Mouse (Mus musculus): ENCODE data around the gene Gorasp2. TPM values are rescaled to one million over a fixed set of nuclear protein-coding genes. Genes with fewer than 3 reads are reported as not detected.

The Gorasp2 gene
- polyA plus RNA-seq, 1 experiment = not detected

- H3K4me1 ChIP-seq (ENCODE audit: control insufficient read depth, insufficient read depth, low read length) = peaks cover 3% of the 10 kb centered on the region; the same call in 1 of the 2 replicates
- H3K4me3 ChIP-seq (ENCODE audit: insufficient read depth, low read depth, low read length) = no peak overlapping the region; the same call in 1 of the 2 replicates
- TF ChIP-seq CTCF (IDR thresholded peaks at IDR 0.05; ENCODE audit: insufficient read depth, low read depth, low read length) (no peak), POLR2A (IDR thresholded peaks at IDR 0.05; ENCODE audit: insufficient read depth, low read depth, low read length) (no peak)
- H3K27ac ChIP-seq (ENCODE audit: insufficient read depth, low read depth, low read length) = no peak overlapping the region
- 13% methylated on average over 10 of the region's 10 CpGs for WGBS
Observed at GRCm38 (mm10) chr2:70629339-70629761, 32.0 kb upstream of the Gorasp2 start.

DNA sequence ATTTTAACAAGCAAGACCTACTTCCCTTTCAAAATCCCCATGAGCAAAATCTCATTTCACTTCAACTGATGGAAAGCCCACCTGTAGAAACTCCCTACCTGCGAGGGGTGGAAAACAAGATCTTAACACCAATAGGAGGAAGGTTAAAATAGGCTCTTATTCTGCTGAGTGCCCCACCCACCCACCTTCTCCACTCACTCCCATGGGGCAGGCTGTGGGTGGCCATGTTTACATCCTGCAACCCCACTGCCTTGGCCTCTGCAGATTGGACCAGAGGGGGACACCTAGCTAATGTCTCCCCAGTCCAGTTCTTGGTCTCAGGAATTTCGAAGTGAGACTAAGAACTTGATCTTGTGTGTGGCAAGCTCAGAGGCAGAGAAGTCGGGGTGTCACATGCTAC, 31.5 kb upstream of the Gorasp2 start:
- WGBS = 82% methylated on average over 3 of the region's 3 CpGs
- TF ChIP-seq CTCF (IDR thresholded peaks at IDR 0.05; ENCODE audit: insufficient read depth, low read depth, low read length) (no peak), POLR2A (IDR thresholded peaks at IDR 0.05; ENCODE audit: insufficient read depth, low read depth, low read length) (no peak)
- Histone ChIP-seq H3K27ac (ENCODE audit: insufficient read depth, low read depth, low read length) (no peak overlapping the region), H3K4me1 (ENCODE audit: control insufficient read depth, insufficient read depth, low read length) (peaks cover 3% of the 10 kb centered on the region; the same call in 1 of the 2 replicates), H3K4me3 (ENCODE audit: insufficient read depth, low read depth, low read length) (no peak overlapping the region)

DNA sequence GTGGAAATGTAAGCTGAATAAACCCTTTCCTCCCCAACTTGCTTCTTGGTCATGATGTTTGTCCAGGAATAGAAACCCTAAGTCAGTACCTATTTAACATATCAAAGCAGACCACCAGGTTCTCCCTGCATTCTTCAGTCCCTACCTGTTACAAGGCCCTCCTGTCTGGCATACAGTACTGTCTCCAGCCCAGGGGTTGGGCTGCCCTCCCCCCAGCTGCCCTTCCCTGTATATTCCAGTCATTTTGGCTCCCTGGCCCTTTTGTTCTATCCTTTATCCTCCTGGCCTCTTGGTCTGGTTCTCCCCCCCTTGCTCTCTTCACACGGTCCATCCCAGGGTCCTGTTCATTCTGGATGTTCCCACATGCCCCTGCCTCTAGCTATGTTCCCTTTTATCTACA, 30.1 kb upstream of the Gorasp2 start:
- Histone ChIP-seq H3K4me3 (ENCODE audit: insufficient read depth, low read depth, low read length) (no peak overlapping the region), H3K4me1 (ENCODE audit: control insufficient read depth, insufficient read depth, low read length) (peaks cover 3% of the 10 kb centered on the region; the same call in 1 of the 2 replicates), H3K27ac (ENCODE audit: insufficient read depth, low read depth, low read length) (no peak overlapping the region)
- WGBS = 81% methylated on average over 1 of the region's 1 CpGs
- TF ChIP-seq CTCF (IDR thresholded peaks at IDR 0.05; ENCODE audit: insufficient read depth, low read depth, low read length) (no peak), POLR2A (IDR thresholded peaks at IDR 0.05; ENCODE audit: insufficient read depth, low read depth, low read length) (no peak)

GRCm38 (mm10) chr2:70632412-70632811, 29.0 kb upstream of the Gorasp2 start:
- Histone ChIP-seq H3K4me3 (ENCODE audit: insufficient read depth, low read depth, low read length) (no peak overlapping the region), H3K27ac (ENCODE audit: insufficient read depth, low read depth, low read length) (no peak overlapping the region), H3K4me1 (ENCODE audit: control insufficient read depth, insufficient read depth, low read length) (peaks cover 3% of the 10 kb centered on the region; the same call in 1 of the 2 replicates)
- 88% methylated on average over 1 of the region's 1 CpGs for WGBS
- no peak for TF ChIP-seq POLR2A (IDR thresholded peaks at IDR 0.05; ENCODE audit: insufficient read depth, low read depth, low read length)
- TF ChIP-seq CTCF (IDR thresholded peaks at IDR 0.05; ENCODE audit: insufficient read depth, low read depth, low read length) = no peak

DNA sequence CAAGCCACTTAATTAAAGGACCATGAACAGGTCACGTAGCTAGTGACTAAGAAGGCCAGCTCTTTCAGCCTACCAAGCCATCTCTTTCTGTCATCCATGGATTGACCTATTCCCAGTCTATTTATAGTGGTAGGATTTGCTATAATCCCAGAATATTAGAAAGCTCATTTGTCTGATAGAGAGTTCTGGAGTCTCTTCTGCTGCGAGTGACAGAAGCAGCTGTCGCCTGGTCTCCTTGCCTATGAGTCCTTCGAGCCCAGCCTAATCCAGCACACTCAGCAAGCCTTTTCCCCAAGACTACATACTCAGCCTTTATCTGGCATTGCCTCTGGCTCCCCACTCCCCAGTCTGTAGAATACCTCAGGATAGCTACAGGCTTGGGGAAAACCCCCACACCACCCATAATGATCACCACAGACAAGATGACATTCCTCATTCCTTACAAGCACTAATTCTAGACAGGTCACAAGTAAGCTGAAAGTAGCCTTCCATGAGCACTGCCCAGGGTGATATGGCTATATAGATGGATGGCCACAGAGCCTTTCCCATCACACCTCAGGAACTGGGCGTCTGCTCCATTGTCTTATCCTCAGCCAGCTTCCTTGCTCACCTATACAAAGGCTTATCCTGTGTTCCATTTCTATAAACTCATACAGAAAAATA, 27.2 kb upstream of the Gorasp2 start:
- H3K27ac ChIP-seq (ENCODE audit: insufficient read depth, low read depth, low read length) = no peak overlapping the region
- TF ChIP-seq POLR2A (IDR thresholded peaks at IDR 0.05; ENCODE audit: insufficient read depth, low read depth, low read length) (no peak), CTCF (IDR thresholded peaks at IDR 0.05; ENCODE audit: insufficient read depth, low read depth, low read length) (no peak)
- peaks cover 3% of the 10 kb centered on the region; the same call in 1 of the 2 replicates for H3K4me1 ChIP-seq (ENCODE audit: control insufficient read depth, insufficient read depth, low read length)
- 94% methylated on average over 5 of the region's 5 CpGs for WGBS
- no peak overlapping the region for H3K4me3 ChIP-seq (ENCODE audit: insufficient read depth, low read depth, low read length)

DNA sequence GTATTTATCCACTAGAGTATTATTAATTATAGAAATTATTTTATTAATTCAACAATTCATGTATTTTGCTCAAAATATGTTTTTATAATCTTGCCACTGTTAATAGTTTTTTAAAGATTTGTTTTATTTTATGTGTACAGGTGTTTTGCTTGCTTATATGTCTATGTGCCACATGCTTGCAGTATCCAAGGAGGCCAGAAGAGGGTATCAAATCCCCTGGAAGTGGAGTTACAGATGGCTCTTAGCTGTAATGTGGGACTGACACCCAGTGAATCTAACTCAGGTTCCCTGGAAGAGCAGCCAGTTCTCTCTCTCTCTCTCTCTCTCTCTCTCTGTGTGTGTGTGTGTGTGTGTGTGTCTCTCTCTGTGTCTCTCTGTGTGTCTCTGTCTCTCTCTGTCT, 20.4 kb upstream of the Gorasp2 start:
- H3K4me3 ChIP-seq (ENCODE audit: insufficient read depth, low read depth, low read length) = no peak overlapping the region
- no peak overlapping the region for H3K27ac ChIP-seq (ENCODE audit: insufficient read depth, low read depth, low read length)
- no peaks in the 10 kb centered on the region for H3K4me1 ChIP-seq (ENCODE audit: control insufficient read depth, insufficient read depth, low read length)
- no peak for TF ChIP-seq POLR2A (IDR thresholded peaks at IDR 0.05; ENCODE audit: insufficient read depth, low read depth, low read length)
- TF ChIP-seq CTCF (IDR thresholded peaks at IDR 0.05; ENCODE audit: insufficient read depth, low read depth, low read length) = no peak

DNA sequence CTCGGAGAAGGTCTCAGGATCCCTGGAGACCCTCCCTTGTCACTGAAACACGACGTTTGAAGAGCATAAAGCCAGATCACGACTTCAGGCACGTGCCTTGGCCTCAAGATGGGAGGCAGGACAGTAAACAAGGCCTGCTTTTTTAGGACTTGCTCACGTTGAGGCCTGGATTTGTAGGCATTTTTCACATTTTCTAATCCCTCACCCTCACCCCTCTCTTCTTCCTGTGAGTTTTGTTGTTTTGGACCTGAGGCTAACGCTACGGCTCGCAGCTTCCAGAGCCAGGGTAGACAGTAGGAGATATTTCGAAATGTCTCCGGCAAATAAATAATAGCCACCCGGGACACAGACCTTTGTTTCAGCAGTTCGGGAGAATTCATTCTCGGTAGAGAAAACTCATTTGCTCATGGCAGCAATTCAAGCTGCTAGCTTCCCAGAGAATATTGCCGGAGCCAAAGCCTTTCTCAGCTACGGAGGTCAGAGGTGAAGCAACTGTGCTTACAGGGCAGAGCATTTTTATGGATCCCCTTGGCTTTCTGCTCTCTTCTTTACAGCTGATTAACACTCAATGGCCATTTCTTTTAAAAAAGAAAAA, 18.3 kb upstream of the Gorasp2 start:
- Histone ChIP-seq H3K27ac (ENCODE audit: insufficient read depth, low read depth, low read length) (no peak overlapping the region), H3K4me3 (ENCODE audit: insufficient read depth, low read depth, low read length) (no peak overlapping the region), H3K4me1 (ENCODE audit: control insufficient read depth, insufficient read depth, low read length) (no peaks in the 10 kb centered on the region)
- TF ChIP-seq POLR2A (IDR thresholded peaks at IDR 0.05; ENCODE audit: insufficient read depth, low read depth, low read length) (no peak), CTCF (IDR thresholded peaks at IDR 0.05; ENCODE audit: insufficient read depth, low read depth, low read length) (no peak)
- WGBS = 49% methylated on average over 16 of the region's 16 CpGs

DNA sequence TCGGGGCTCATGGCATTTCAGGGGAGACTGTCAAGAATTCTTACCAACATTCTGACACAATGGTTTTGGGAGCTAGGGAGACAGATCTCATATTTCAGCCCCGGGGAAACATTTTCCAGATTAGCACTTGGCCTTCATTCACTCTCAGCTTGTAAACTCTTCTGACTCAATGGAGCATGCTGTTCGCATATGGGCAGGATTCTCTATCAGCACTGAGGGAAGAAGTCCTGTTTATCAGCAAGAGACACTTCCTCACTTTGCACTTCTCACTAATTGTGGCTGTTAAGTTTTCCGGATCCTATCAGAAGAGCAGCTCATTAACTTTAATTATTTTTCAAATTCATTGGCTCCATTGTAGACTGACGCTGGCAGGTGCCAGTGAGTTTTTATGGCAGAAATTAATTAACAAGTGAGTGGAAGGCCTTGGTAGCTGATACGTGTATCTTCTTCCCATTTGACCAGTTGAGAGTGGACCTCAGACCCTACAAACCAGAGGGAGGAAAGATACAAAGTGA, 16.1 kb upstream of the Gorasp2 start:
- H3K27ac ChIP-seq (ENCODE audit: insufficient read depth, low read depth, low read length) = no peak overlapping the region
- TF ChIP-seq CTCF (IDR thresholded peaks at IDR 0.05; ENCODE audit: insufficient read depth, low read depth, low read length) (no peak), POLR2A (IDR thresholded peaks at IDR 0.05; ENCODE audit: insufficient read depth, low read depth, low read length) (no peak)
- H3K4me1 ChIP-seq (ENCODE audit: control insufficient read depth, insufficient read depth, low read length) = no peaks in the 10 kb centered on the region
- 83% methylated on average over 6 of the region's 6 CpGs for WGBS
- H3K4me3 ChIP-seq (ENCODE audit: insufficient read depth, low read depth, low read length) = no peak overlapping the region

GRCm38 (mm10) chr2:70647681-70648080, 13.7 kb upstream of the Gorasp2 start:
- 59% methylated on average over 4 of the region's 4 CpGs for WGBS
- TF ChIP-seq POLR2A (IDR thresholded peaks at IDR 0.05; ENCODE audit: insufficient read depth, low read depth, low read length) = no peak
- TF ChIP-seq CTCF (IDR thresholded peaks at IDR 0.05; ENCODE audit: insufficient read depth, low read depth, low read length) = no peak
- Histone ChIP-seq H3K4me3 (ENCODE audit: insufficient read depth, low read depth, low read length) (no peak overlapping the region), H3K27ac (ENCODE audit: insufficient read depth, low read depth, low read length) (no peak overlapping the region), H3K4me1 (ENCODE audit: control insufficient read depth, insufficient read depth, low read length) (no peaks in the 10 kb centered on the region)

All from olfactory bulb, adult 2 months (tissue).